Mouse (Mus musculus) cerebellum, postnatal 4 days (tissue): ENCODE measurements around the gene Slc30a1.

ENCODE experiments used
- DNase-seq, 2 experiments: peaks; one replicate each; pipeline ENCODE4 v3.0.0; 2022; ENCODE audit warnings: low spot score in 2 of 2, mixed read lengths in 1 of 2

Gene Slc30a1

DNA sequence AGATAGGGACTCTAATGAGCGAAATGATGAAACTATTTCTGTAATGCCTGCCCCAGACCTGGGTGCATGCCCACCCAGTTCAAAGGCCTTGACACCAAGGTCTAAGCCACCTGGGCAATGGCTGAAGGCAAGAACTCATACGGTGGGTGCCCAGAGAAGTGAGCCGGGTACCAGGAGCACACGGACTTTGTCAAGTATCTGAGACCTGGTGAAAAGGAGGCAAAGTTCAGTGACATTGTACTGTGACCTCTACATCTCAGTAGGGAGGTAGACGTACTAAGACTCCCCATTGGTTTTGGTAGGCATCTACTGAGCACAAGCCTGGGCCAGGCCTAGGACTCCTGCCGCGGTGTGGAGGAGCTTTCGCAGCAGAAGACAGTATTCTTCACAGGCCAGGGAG, 38.8 kb downstream of the Slc30a1 start:
- no peak for DNase-seq

DNA sequence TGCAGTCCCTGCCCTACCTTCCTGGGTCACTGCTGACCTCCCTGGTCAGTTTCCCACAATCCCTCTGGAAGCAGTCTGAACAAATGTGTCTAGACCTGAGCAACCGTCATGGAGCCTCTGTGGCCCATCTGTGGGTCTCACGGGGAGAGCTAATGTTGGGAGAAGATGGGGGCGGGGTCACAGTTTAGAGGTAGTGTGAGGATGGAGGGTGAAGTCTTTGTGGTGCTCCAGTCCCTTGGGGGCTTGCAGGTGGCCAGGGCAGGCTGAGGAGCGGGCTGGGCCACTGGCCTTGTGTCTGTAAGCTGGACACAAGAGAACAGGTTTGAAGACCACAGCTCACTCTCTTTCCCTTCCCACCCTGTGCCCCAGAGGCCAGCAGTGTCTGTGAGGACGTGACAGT, 39.2 kb downstream of the Slc30a1 start:
- DNase-seq: no peak

DNA sequence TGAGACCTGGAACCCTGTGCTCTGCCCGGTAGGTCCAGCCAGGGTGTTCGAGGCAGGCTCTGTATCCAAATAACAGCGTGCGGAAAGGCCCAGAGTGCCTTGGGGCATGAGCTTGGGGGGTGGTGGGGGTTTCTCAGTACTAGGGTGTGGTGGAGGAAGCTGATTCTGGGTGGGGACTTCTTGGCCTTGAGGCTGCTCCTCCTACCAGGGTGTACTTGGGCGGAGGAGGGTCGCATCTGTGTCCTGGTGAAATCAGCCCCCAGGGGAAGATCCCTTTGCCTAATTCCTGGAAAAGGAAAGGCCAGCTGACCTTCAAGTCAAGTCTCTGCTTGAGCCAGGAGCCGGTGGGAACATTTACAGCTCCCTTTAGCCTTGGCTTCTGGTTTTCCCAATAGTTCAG, 39.7 kb downstream of the Slc30a1 start:
- DNase-seq: no peak

DNA sequence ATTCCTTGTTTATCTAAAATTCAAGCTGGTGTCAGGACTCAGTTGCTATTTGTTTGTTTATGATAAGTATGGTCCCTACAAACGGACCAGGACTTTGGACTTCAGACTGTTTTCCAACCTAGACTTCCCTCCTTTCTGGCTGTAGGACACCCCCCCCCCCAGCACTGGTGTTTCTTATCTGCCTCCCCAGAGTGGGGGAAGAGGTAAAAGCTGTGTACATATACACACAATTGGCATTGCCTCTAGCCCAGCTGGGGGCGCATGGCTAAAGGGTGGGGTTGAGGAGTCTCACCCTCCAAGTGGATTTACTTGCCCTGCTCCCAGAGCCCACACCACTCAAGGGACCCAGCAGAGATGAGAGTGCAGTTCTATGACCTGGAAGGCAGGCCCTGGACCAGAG, 40.3 kb downstream of the Slc30a1 start:
- DNase-seq: no peak

DNA sequence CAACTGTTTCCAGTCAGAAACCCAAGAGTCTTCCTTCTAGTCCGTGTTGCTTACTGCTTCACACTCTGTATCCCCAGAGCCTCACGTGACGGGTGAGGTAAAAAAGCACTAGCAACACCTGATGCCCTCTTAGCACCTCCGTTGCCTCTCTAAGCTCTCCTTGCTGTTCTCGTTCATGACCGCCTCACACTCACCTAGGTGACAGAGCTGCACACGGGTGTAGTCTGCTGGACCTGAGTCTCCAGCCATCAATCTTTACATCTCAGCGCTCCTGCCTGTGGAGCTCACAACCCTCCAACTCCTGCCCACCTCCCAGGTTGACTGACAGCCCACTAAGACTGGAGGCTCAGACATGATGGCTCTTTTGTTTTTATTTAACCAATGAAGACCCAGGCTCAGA, 41.2 kb downstream of the Slc30a1 start:
- DNase-seq: no peak

DNA sequence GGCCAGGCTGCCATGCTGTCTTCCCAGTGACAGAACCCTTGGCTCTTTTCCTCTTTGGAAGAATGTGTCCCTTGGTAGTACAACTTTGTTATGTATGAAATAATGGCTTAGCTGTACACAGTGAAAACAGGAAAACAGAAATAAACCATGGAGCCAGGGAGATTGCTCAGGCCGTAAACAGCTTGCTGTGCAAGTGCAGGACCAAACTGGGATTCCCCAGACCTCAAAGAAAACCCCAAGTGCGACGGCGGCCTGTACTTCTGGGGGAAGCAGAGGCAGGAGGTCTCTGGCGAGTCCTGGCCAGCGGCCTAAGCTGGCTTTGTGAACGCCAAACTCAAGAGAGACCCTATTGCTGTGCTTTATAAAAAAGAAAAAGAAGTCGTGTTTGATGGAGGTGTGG, 42.0 kb downstream of the Slc30a1 start:
- no peak for DNase-seq

DNA sequence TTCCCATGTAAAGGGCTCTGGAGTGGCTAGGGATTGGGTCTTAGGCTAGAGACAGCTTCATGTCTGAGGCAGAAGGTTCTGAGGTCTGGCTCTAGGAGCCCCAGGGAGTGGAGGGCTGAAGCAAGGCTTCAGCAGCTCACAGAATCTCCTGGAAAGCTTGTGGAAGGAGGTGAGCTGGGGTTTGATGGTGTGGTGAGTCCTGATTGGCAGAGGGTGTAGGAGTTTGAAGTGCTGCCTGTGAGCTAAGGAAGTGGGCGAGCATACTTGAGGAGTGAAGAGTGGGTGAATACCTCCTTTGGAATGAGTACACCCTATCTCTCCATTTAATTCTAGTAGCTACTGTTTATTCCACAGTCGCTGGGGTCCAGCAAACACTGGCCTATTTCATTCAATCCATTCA, 44.0 kb downstream of the Slc30a1 start:
- DNase-seq: no peak

DNA sequence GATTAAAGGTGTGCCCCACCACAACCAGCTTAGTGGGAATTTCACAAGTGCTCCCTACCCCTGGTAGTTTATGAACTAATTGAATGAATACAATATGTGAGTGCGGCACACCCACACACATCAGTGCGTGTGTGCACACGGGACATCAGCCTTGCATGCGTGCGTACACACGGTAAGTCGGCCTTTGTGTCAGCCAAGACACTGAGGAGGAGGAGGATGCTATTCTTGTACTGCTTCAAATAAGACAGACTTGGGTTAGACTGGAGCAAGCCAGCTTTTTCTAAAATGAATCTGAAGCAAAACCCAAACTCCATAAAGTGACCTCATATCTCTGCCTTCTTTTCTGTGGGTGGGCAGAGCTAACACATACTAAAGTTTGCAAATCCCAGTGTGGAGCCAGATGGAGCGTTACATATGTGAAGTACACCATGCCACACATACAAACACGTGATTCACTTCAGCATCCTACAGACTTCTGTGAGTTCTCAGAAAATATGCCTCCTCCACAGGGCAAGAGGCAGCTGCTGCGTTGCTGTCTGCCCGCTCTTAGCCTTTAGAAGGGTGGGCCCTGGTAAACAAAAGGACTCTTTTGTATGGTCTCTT, 46.3 kb downstream of the Slc30a1 start:
- DNase-seq: no peak

DNA sequence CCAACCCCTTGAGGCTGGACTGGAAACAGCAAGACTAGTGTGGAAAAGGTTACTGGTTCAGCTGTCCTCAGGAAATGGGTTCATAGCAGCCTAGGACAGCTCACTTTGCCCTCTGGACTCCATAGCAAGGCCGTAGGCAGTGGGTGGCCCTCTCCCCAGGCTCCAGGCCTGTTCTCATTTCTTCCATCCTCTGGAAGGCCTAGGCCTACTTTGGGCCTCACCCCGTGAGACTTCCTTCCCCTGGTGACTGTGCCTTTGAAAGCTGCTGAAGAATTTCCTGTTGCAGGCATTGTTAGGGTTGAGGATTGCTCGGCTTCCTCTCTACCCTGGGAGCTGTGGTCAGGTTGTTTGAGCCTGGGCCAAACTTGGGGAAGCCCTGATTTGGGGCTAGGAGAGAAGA, 48.5 kb downstream of the Slc30a1 start:
- DNase-seq: no peak

DNA sequence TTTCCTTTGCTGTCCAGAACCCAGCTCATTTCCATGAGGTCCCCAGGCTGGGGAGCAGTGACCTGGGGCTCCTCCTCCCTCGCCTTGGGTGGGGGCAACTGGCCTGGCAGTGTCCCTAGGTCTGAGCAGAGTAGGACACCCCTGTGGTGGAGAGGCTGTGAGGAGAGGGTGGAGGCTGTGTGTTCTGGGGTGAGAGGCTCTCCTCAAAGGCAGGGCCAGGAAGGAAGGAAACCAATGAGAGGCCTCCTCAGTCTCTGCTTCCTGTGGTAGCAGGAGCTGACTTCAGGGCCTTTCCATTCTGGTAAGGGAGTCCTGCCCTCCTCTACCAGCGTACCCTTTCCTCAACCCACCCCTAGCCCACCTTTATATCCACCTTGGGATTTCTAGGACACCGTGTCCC, 49.7 kb downstream of the Slc30a1 start:
- DNase-seq: no peak

DNA sequence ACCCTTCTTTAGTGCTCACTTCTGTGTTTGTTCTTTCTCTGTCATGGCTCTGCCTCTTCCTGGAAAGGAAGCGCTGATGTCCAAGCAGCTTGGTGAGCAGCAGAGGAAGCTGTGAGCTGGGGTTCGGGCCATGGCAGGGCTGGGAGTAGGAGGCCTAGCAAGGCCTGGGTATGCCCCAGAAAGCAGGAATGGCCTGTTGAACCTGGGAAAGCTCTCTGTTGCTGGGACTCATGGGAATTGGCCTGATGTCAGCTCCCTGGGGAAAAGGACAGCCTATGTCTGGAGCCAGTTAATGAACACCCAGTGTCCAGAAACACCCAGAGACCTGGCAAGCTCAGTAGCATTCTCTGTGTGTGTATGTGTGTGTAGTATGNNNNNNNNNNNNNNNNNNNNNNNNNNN, 50.3 kb downstream of the Slc30a1 start:
- no peak for DNase-seq

DNA sequence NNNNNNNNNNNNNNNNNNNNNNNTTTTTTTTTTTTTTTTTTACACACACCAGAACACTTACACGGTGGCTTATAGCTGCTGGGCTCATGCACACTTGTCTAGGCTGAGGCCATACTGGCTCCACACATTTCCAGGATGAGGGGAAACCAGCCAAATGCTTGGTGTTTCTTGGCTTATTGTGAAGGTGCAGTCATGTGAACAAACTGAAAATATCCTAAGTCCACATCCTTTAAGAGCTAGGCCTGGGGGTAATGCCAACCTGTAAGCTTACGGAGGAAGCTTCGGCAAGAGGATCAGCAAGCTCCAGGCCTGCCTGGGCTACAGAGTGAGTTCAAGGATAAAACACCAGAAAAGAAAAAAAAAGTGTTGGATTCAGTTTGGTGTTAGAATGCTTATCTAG, 50.8 kb downstream of the Slc30a1 start:
- no peak for DNase-seq

DNA sequence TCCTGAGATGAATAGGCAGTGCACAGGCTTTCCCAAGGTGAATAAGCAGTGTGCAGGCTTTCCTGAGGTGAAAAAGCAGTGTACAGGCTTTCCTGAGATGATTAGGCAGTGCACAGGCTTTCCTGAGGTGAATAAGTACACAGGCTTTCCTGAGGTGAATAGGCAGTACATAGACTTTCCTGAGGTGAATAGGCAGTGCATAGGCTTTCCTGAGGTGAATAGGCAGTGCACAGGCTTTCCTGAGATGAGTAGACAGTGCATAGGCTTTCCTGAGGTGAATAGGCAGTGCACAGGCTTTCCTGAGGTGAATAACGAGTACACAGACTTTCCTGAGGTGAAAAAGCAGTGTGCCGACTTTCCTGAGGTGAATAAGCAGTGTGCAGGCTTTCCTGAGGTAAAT, 54.4 kb downstream of the Slc30a1 start:
- no peak for DNase-seq
